In the genomic region with DNA sequence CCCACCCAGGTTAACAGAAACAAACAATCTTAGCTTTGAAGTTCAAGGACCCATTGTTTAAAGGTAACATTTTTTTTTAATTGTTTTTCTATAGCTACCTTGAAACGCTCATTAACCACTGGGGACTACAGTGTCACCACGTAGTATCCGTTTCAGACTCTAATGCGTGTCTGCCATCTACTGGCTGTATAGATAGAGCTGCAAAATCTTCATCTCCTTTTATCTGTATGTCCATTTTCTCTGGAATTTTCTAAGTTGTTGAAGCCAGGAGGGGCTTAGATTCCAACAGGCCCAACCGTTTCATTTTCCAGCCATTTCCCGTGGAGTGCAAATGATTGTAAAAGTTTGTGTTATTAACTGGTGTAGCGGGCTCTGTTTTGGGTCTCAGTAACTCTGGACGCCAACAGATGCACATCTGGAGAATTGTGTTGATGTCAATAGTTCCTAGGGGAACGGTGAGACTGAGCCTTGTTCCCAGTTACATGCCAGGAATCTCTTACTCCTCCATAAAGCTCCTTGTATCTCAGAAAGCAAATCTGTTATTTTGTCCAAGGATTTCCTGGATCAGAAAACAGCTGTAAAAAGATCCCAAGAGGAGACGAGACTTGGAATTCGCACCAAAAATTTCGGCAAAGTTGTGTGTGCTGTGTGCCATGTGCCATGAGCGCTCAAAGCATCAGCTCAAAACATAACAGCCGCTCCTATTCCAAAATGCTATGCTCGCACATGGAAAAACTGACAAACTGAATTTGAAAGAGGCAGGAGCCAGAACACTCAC, we compare ENCODE assay signal across 10 mouse cellular contexts.
A peak's percentile ranks its signal among the peaks of the same experiment; 100 is the strongest.
DNase-seq lines count a peak whose midpoint lies in the region; ATAC-seq and TF ChIP-seq lines count a peak whose summit lies in the region.
"Had no signal": no experiment of that assay in that cellular context is flagged by ENCODE, and none has a peak within 500 bp of the region (broad histone marks: within the 10 kb centered on the region; RNA-seq: fewer than 3 reads in every experiment).

No protein-coding gene starts in this region.

- no peaks in the 10 kb centered on the region for H3K4me1 ChIP-seq in heart, postnatal 0 days (ENCODE audit: control insufficient read depth, insufficient read depth)
- no peaks in the 10 kb centered on the region for H3K4me1 ChIP-seq in liver, embryonic 12.5 days
- H3K4me1 ChIP-seq: limb, embryonic 12.5 days had no signal

- no peak overlapping the region for H3K4me3 ChIP-seq in heart, postnatal 0 days (ENCODE audit: low read depth, low read length)
- H3K4me3 ChIP-seq in liver, embryonic 12.5 days, result no peak overlapping the region
- H3K4me3 ChIP-seq: limb, embryonic 12.5 days had no signal

- no peaks in the 10 kb centered on the region for H3K9me3 ChIP-seq in heart, postnatal 0 days (replicated peaks; ENCODE audit: control insufficient read depth, low read length)
- 0 out of 2 replicates have a peak, but pooled peaks cover 15% of the 10 kb centered on the region for H3K9me3 ChIP-seq in liver, embryonic 12.5 days (replicated peaks)

- WGBS in heart, postnatal 0 days, result 50% methylated on average over 15 of the region's 15 CpGs
- WGBS in liver, embryonic 12.5 days (ENCODE audit: insufficient replicate concordance), result 60% methylated on average over 15 of the region's 15 CpGs

- intact Hi-C loops in left cerebral cortex, postnatal 4 days (cut with DNase I), result loop anchor here (5.0 to 10.0 kb wide), 4 partner anchors 217 to 492 kb away; no protein-coding TSS in a partner anchor

- H3K9ac ChIP-seq in heart, postnatal 0 days (replicated peaks; ENCODE audit: low read depth, low read length), result no peak overlapping the region
- no peak overlapping the region for H3K9ac ChIP-seq in liver, embryonic 12.5 days
- H3K9ac ChIP-seq: limb, embryonic 12.5 days had no signal

- no peak overlapping the region for H3K27ac ChIP-seq in heart, postnatal 0 days (ENCODE audit: low read depth)
- no peak overlapping the region for H3K27ac ChIP-seq in liver, embryonic 12.5 days
- H3K27ac ChIP-seq: limb, embryonic 12.5 days had no signal

- no peak overlapping the region for H3K4me2 ChIP-seq in heart, postnatal 0 days (ENCODE audit: low read depth, low read length)
- no peak overlapping the region for H3K4me2 ChIP-seq in liver, embryonic 12.5 days
- H3K4me2 ChIP-seq: limb, embryonic 12.5 days had no signal

- H3K36me3 ChIP-seq in heart, postnatal 0 days (replicated peaks; ENCODE audit: control insufficient read depth, insufficient read depth, low read length), result no peaks in the 10 kb centered on the region
- no peaks in the 10 kb centered on the region for H3K36me3 ChIP-seq in liver, embryonic 12.5 days
- H3K36me3 ChIP-seq: G1E; limb, embryonic 12.5 days had no signal

- DNase-seq in gastrocnemius, adult 18-20 months (ENCODE audit: low spot score), result peak; percentile 61
- no peak for DNase-seq in gastrocnemius, postnatal 10 days
- peak; percentile 56 to 63 for DNase-seq in right cerebral cortex, postnatal 10 days (ENCODE audit: low spot score in 2 of 2)
- no peak for DNase-seq in right cerebral cortex, postnatal 14 days
- peak; percentile 17 for DNase-seq in heart, postnatal 0 days (ENCODE audit: low spot score)
- peak; percentile 27 for DNase-seq in left cerebral cortex, postnatal 4 days
- no peak for DNase-seq in ovary, postnatal 14 days (ENCODE audit: low spot score)

- no peaks in the 10 kb centered on the region for H3K27me3 ChIP-seq in heart, postnatal 0 days (ENCODE audit: control insufficient read depth, insufficient read depth, low read length)
- no peaks in the 10 kb centered on the region for H3K27me3 ChIP-seq in liver, embryonic 12.5 days (replicated peaks)
- H3K27me3 ChIP-seq: limb, embryonic 12.5 days had no signal

- peak; percentile 49 for TF ChIP-seq CTCF in heart, postnatal 0 days (IDR thresholded peaks at IDR 0.05; ENCODE audit: low read depth)

- no peak for ATAC-seq in heart, postnatal 0 days (ENCODE audit: insufficient read depth, low read depth)
- no peak for ATAC-seq in liver, embryonic 12.5 days

- no peak for TF ChIP-seq EP300 in heart, postnatal 0 days (IDR thresholded peaks at IDR 0.05; ENCODE audit: low read depth)

Comparison
In these comparisons a context has a peak if more than half of its experiments do, and no peak if none do; other contexts are left out.
1. DNase-seq: peak in gastrocnemius, adult 18-20 months (single experiment), right cerebral cortex, postnatal 10 days (2 of 2), heart, postnatal 0 days (single experiment) and left cerebral cortex, postnatal 4 days (single experiment); none in gastrocnemius, postnatal 10 days (single experiment), right cerebral cortex, postnatal 14 days (single experiment) and ovary, postnatal 14 days (single experiment).